Mouse (Mus musculus) gastrocnemius, adult 8-10 months (tissue): ENCODE data around the gene Zkscan16. TPM values are rescaled to one million over a fixed set of nuclear protein-coding genes. Genes with fewer than 3 reads are reported as not detected.
A peak's percentile ranks its signal among the peaks of the same experiment; 100 is the strongest.

ENCODE experiments used
- DNase-seq, 2 experiments: peaks; one replicate each; pipeline ENCODE4 v3.0.0; 2022; ENCODE audit warnings: low spot score in 2 of 2
- total RNA-seq, 4 experiments: library from RNA; stranded (reverse); gene quantifications; 2 replicates each; pipeline ENCODE4 v1.2.4; 2022

Gene Zkscan16
- total RNA-seq = under 1 TPM in 3 of 4 experiments, not detected in 1; 0.10 to 0.24 (median 0.16) TPM

GRCm38 (mm10) chr4:58943420-58944205 is at the start of gene Zkscan16:
Gene Zkscan16, plus strand, starts transcription at chr4:58943628.
- DNase-seq = peak; percentile 16 to 39

- DNase-seq = no peak
These were observed 49.0 kb upstream of the Zkscan16 start for GRCm38 (mm10) chr4:58894399-58894798.

- no peak for DNase-seq
These were observed 46.0 kb upstream of the Zkscan16 start for GRCm38 (mm10) chr4:58897436-58897835.

GRCm38 (mm10) chr4:58898318-58898717 is 45.1 kb upstream of the Zkscan16 start:
- no peak for DNase-seq

- no peak for DNase-seq
These were observed 36.0 kb upstream of the Zkscan16 start for GRCm38 (mm10) chr4:58907453-58907852.

- DNase-seq = no peak
These were observed 33.0 kb upstream of the Zkscan16 start for GRCm38 (mm10) chr4:58910175-58911068.

- DNase-seq = peak; percentile 46
These were observed 32.2 kb upstream of the Zkscan16 start for GRCm38 (mm10) chr4:58911069-58911830.

- DNase-seq = peak; percentile 51 to 72
These were observed 31.4 kb upstream of the Zkscan16 start for GRCm38 (mm10) chr4:58911831-58912628.

GRCm38 (mm10) chr4:58912629-58913335 is 30.6 kb upstream of the Zkscan16 start, which contains the start of gene Ecpas:
Gene Ecpas, minus strand, starts transcription at chr4:58912749.
- DNase-seq = peak; percentile 72 to 79

- DNase-seq = no peak
These were observed 29.9 kb upstream of the Zkscan16 start for GRCm38 (mm10) chr4:58913336-58914026.

- DNase-seq = no peak
These were observed 28.2 kb upstream of the Zkscan16 start for GRCm38 (mm10) chr4:58915081-58915826.

- no peak for DNase-seq
These were observed 19.5 kb upstream of the Zkscan16 start for GRCm38 (mm10) chr4:58923933-58924332.

GRCm38 (mm10) chr4:58925664-58926063 is 17.8 kb upstream of the Zkscan16 start:
- DNase-seq = no peak

- no peak for DNase-seq
These were observed 17.3 kb upstream of the Zkscan16 start for GRCm38 (mm10) chr4:58926120-58926519.

- DNase-seq = no peak
These were observed 15.8 kb upstream of the Zkscan16 start for GRCm38 (mm10) chr4:58927661-58928060.

GRCm38 (mm10) chr4:58932541-58932940 is 10.9 kb upstream of the Zkscan16 start:
- no peak for DNase-seq

- DNase-seq = no peak
These were observed 9.1 kb upstream of the Zkscan16 start for GRCm38 (mm10) chr4:58934308-58934707.

GRCm38 (mm10) chr4:58934746-58935476 is 8.5 kb upstream of the Zkscan16 start:
- DNase-seq = peak; percentile 45 to 52
